Mouse (Mus musculus) liver (tissue): Measurements from ENCODE around the gene C1qtnf1.

Source experiments
- DNase-seq: peaks from one replicate; pipeline ENCODE4 v3.0.0-alpha.2; 2020; ENCODE audit warnings: mixed read lengths

Gene C1qtnf1

DNA sequence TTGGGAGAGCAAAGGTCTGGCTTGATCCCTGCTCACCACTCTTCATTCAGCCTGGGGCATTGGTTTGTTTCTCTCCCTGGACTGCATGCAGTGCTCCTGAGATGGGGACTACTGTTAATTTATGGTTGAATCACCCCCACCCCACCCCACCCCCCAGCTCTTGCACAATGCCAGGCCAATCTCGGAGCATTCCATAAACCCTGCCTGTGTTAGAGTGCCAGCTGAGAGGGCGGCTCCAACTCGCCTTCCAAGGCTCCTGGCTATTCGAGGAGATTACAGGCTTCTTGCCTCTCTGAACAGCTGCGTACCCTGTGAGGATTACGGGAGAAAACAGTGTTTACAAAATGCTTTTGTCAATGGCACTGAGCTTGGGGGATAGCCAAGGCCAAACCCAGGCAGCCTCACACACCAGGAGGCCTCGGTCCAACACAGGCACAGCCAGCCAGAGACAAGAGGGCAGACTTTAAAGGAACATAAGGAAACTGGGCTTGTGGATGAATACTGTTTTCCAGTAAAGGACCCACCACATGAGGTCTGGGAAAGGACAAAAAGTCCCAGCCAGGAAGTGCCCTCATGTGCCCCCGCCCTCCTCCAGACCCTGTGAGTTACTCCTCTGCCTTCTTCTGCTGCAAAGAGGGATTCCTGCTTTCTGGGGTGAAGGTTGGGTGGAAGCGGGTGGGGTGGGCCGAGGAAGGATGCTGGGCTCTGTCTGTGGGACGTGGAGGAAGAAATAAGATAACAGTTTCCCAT is 10.8 kb downstream of the C1qtnf1 start:
- DNase-seq: no peak

GRCm38 (mm10) chr11:118442691-118443090 is 14.7 kb downstream of the C1qtnf1 start:
- no peak for DNase-seq

- peak; percentile 70 for DNase-seq
Measured at GRCm38 (mm10) chr11:118443201-118443970, 15.4 kb downstream of the C1qtnf1 start.

DNA sequence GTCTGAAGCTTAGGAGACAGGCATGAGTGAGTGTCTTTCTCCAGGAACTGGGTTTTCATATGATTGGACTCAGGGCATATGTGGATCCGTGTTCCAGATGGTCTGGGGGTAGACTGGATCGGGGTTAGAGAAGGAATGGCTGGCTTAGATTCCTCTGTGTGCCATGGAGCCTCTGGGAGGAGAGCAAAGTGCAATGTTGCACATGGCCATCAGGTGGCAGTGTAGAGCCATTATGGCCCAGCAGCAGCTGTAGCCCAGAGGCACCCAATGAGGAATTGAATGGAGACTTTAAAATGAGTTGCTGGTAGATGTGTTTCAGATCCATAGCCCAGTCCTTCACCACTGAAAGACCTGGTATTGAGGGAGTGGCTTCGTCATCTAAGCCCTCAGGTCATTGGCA is 17.8 kb downstream of the C1qtnf1 start:
- peak; percentile 68 for DNase-seq

DNA sequence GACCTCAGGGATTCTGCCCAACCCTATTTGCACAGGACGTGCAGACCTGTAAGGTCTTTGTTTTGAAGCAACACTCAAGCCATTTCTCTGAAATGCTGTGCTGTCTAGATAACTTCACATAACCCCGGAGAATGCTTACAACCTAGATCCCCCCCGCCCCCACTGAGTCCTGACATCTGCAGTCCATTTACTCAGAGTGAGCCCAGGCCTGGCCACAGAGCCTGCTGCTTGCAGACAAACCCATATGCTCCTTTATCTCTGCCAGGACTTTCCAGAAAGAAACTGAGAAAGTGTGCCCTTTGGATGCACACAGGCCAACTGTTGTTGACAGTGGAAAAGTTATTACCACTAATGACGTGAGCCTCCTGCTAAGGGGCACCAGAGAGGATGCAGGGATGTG is 19.3 kb downstream of the C1qtnf1 start:
- no peak for DNase-seq

DNA sequence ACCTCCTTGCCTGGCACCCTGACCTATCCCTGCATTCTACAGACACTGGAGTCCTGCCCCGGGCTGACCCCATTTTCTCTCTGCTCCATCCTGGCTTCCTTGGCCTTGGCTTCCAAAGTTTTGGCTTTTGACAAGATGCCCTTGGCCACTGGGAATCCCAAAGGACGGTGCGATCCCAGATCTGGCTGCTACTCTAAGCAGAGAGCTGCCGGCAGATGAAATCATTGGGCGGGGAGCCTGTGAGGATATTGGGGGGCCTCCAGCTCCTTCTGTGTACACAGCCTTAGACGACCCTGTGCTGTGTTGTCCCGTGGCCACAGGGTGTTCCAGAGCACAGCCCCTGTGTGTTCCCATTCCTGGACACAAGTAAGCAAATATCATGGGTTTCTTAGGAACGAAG is 20.4 kb downstream of the C1qtnf1 start:
- DNase-seq: no peak

DNA sequence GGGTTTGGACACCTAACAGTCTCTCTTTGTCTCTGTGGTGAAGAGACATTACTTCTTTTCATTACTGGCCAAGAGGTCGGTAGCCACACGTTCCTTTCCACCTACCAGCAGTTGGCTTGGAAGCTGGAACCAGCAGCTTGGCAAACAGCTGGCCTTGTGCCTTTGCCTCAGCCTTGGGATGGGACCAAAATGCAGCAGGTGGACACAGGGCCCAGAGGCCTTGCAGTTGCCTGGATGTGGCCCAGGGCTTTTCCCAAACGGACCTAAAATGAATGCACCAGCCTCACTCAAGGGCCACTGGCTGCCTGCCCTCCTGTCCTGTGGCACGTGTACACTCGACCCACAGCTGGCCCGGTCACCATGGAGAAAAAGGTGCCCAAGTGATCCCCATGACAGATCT is 23.2 kb downstream of the C1qtnf1 start:
- no peak for DNase-seq

DNA sequence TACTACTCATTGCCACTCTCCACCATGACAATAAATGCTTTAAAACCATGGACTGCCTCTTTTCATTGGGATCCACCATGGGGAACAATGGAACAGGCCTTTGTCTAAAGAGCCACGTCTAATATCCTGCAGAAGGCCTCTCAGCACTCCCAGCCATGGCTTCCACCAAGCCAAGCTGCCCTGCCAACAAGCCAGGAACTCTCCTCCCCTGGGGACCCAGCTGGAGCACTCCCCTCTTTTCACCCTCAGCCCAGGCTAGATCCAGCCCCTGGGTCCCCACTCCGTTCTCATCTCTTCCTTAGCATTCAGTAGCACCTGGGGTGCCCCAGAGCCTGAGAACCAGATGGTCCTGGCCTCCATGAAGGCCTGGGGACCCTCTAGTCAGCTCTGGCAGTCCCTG is 25.0 kb downstream of the C1qtnf1 start:
- DNase-seq: no peak

DNA sequence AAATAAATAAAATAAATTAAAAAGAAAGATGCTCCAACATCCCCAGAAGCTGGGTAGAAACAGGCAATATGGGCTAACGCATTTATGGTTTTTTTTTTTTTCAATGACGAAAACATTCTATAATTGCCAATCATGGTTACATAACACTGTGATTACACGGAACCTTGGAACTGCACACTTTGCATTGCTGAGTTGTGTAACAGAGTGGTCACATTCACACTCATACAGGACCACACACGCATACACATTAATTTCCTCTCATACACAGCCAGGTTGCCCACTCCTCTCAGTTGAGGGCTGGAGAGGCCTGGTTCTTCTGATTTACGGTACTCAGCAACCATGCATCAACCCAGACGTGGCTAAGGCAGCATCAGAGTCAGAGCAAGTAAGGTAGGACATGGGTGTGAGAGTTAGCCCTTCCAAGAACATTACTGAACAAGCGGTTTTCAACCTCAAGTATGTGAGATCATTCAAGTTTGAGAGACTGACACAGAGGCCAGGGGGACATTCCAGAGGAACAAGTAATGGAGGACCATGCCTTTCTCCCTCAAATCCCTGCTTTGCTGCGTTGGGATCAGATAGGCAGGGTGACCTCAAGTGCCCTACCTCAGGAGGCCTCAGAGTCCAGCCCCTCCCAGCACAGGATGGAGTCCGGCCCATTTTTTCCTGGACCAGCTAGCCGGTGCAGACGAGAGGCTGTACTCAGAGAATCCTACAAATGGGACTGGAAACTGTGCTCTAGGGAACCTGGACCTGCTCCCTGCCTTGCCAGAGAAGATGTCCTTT is 26.1 kb downstream of the C1qtnf1 start:
- no peak for DNase-seq

DNA sequence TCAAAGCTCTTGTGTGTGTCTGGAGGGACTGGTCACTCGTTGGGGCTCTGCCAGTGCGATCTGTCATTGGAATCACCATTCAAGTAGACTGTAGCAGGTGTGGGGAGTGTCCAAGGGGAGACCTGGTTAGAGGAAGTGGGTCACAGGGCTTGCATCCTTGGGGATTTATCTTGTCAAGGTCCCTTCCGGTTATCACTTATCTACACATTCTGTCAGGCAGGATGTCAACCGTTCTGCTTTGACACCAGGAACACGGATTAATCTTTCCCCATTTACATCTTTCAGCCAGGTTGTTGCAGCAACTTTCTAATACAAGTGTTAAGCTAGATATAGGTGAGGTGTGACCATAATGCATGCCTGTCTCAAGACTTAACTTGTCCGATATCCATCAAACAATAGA is 27.8 kb downstream of the C1qtnf1 start:
- DNase-seq: no peak

- DNase-seq: no peak
Measured at GRCm38 (mm10) chr11:118456937-118457336, 28.9 kb downstream of the C1qtnf1 start.

- peak; percentile 35 for DNase-seq
Measured at GRCm38 (mm10) chr11:118459051-118459450, 31.0 kb downstream of the C1qtnf1 start.

DNA sequence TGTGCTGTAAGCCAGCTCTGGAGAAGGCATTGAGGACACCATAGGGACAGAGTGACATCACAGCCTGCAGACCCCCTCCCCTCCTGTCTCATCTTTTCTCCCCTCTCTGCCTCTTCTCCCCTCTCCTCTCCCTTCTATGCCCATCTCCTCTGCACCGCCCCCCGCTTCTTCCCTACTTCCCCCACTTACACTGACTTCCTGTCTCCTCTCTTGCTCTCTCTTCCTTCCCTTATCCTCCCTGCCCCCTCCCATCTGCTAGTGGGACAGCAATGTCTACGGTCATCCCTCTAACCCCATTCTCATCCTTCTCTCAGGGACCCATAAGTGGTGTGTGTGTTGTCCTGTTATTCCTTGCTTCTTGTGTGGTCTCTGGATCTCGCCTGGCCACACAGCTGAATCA is 31.5 kb downstream of the C1qtnf1 start:
- no peak for DNase-seq

- DNase-seq: peak; percentile 47
Measured at GRCm38 (mm10) chr11:118460280-118460679, 32.3 kb downstream of the C1qtnf1 start.

- no peak for DNase-seq
Measured at GRCm38 (mm10) chr11:118467441-118468035, 39.5 kb downstream of the C1qtnf1 start.

GRCm38 (mm10) chr11:118469509-118470160 is 41.6 kb downstream of the C1qtnf1 start:
- DNase-seq: no peak

- DNase-seq: peak; percentile 37
Measured at GRCm38 (mm10) chr11:118470234-118470966, 42.4 kb downstream of the C1qtnf1 start.

DNA sequence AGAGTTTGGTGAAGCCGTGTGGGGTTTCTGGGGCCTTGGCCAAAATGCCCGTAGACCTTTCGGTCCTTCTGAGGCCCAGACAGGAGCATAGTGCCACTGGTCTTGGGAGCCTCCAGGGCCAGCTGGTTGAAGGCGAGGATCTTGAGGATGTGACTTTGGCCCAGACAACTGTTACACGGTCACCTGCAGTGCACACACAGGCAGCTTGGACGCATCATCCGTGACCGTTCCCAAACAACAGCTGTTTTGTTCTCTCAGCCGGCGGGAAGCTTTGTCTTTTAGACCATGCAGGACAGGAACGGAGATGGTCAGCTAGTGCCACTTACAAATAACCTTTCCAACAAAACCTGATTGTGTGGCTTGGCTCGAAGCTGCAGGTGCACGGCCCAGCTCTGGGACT is 43.7 kb downstream of the C1qtnf1 start:
- DNase-seq: no peak

- DNase-seq: no peak
Measured at GRCm38 (mm10) chr11:118473161-118473560, 45.2 kb downstream of the C1qtnf1 start.

DNA sequence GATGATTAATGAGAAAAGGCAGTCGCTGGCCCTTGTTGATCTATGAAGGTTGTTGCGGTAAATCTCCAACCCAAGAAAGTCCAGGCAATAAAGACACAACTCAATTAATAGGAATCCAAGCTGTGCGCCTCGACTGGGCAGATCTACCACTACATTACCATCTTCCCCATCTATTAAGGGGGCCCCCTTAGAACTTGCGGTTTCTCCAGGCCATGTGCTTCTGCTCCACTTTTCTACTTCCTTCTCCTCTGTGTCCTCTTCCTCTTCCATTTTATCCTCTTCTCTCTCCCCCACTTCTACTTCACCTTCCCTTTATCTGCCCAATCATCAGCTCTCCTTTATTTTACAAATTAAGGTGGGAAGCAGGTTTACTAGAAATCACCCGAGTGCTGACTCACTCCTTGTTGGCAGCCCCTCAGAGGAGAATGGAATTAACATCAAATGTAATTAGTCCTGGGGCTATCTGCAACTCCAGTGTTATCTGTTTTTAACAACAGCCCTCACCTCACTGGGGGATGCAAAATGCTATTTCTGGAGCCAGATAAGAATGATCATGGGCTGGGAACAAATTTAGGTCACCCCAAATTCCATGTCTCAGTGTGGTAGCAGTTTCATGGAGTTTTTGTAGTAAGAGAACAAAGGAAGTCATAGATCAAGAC is 46.0 kb downstream of the C1qtnf1 start:
- DNase-seq: no peak

- no peak for DNase-seq
Measured at GRCm38 (mm10) chr11:118475496-118476083, 47.6 kb downstream of the C1qtnf1 start.
